Mouse (Mus musculus) limb, embryonic 14.5 days (tissue): ENCODE results near the gene Clcnka. TPM values are rescaled to one million over a fixed set of nuclear protein-coding genes. Genes with fewer than 3 reads are reported as not detected.

Experiments
- ATAC-seq: fragments of 200-750 bp; cut with Nextera tagmentation; 2 replicates; pipeline ENCODE4 v1.8.0; 2017; ENCODE audit warnings: low read depth, moderate number of reproducible peaks, moderate TSS enrichment; ENCODE audit not compliant: low FRiP score
- DNase-seq: peaks from one replicate; pipeline ENCODE4 v3.0.0-alpha.2; 2015; ENCODE audit warnings: low spot score
- H3K27ac ChIP-seq: fragments of 300-500 bp; sonication (generic); replicated peaks from 2 replicates; pipeline ENCODE4 v1.5.1; 2014; ENCODE audit warnings: low read depth, mild to moderate bottlenecking, low read length, moderate library complexity, mixed read lengths
- H3K27me3 ChIP-seq: fragments of 300-500 bp; sonication (generic); 2 replicates; pipeline ENCODE4 v1.6.1; 2014; ENCODE audit warnings: low read length, mixed read lengths; ENCODE audit not compliant: control insufficient read depth, insufficient read depth
- H3K36me3 ChIP-seq: fragments of 300-500 bp; sonication (generic); 2 replicates; pipeline ENCODE4 v1.6.1; 2014; ENCODE audit warnings: mild to moderate bottlenecking, low read length, moderate library complexity, mixed read lengths; ENCODE audit not compliant: control insufficient read depth, insufficient read depth
- H3K4me1 ChIP-seq: fragments of 300-500 bp; sonication (generic); 2 replicates; pipeline ENCODE4 v1.6.1; 2014; ENCODE audit warnings: antibody characterized with exemption, low read length, mixed read lengths; ENCODE audit not compliant: control insufficient read depth, insufficient read depth
- H3K4me2 ChIP-seq: fragments of 300-500 bp; sonication (generic); replicated peaks from 2 replicates; pipeline ENCODE4 v1.6.1; 2014; ENCODE audit warnings: low read depth, mild to moderate bottlenecking, low read length, moderate library complexity; ENCODE audit not compliant: severe bottlenecking
- H3K4me3 ChIP-seq: fragments of 300-500 bp; sonication (generic); replicated peaks from 2 replicates; pipeline ENCODE4 v1.5.1; 2014; ENCODE audit warnings: low read length
- H3K9ac ChIP-seq: fragments of 300-500 bp; sonication (generic); 2 replicates; pipeline ENCODE4 v1.6.1; 2014; ENCODE audit warnings: mild to moderate bottlenecking, low read depth, low read length, moderate library complexity; ENCODE audit not compliant: severe bottlenecking
- H3K9me3 ChIP-seq: fragments of 300-500 bp; sonication (generic); 2 replicates; pipeline ENCODE4 v1.6.1; 2016; ENCODE audit warnings: low read length; ENCODE audit not compliant: control insufficient read depth
- POLR2A ChIP-seq: fragments of 200-500 bp; IDR thresholded peaks from 2 replicates; pipeline ENCODE4 v1.8.0; 2012; ENCODE audit warnings: inconsistent platforms, mild to moderate bottlenecking, moderate library complexity, borderline replicate concordance; ENCODE audit not compliant: insufficient read depth, insufficient read length; ENCODE audit errors: extremely low read depth
- WGBS: fragments of 180-500 bp; shearing (Covaris S2); extraction: QIAGEN DNeasy Blood & Tissue Kit; methylation state at CpG from one replicate; pipeline ENCODE4 v1.1.7; 2014; 5-methylcytosine and 5-hydroxymethylcytosine counted together
- polyA plus RNA-seq, 2 experiments: library from polyadenylated mRNA; depleted of rRNA in 1 of 2; stranded (reverse) in 1 of 2; unstranded in 1 of 2; fragments of >200 nt; fragmentation: Nextera tagmentation in 1 of 2; extraction: Ambion mirVana in 1 of 2; gene quantifications; 2 replicates each; pipeline versions ENCODE4 v1.2.1 to v1.2.3; 2012 to 2014

The Clcnka gene
- polyA plus RNA-seq, 2 experiments = 0.61 to 0.75 TPM

DNA sequence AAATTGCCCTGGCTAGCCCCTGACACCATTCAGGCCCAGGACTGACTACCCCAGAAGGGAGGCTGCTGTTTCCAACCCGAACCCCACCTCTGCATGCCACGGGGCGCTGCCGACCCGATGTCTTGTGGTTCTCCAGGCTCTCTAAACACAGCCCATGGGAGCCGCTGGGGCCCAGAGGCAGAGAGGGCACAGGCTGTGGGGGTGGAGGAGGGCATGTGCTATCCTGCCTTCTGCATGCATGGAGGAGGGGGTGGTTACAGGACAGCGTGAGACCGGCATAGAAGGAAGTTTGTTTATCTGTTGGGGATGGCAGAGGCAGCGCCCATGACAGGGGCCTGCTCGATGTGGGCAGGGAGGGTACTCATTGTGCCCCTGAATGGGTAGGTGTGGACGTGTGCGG, 48.5 kb downstream of the Clcnka start:
- H3K36me3 ChIP-seq = no peaks in the 10 kb centered on the region
- no peak overlapping the region for H3K9ac ChIP-seq
- H3K4me2 ChIP-seq = no peak overlapping the region
- WGBS = 80% methylated on average over 12 of the region's 12 CpGs
- H3K27me3 ChIP-seq = no peaks in the 10 kb centered on the region
- H3K4me1 ChIP-seq = peaks cover 4% of the 10 kb centered on the region; the same call in 1 of the 2 replicates
- no peak overlapping the region for H3K27ac ChIP-seq
- no peak overlapping the region for H3K4me3 ChIP-seq
- ATAC-seq (no peak), DNase-seq (no peak)
- no peaks in the 10 kb centered on the region for H3K9me3 ChIP-seq
- no peak for TF ChIP-seq POLR2A

DNA sequence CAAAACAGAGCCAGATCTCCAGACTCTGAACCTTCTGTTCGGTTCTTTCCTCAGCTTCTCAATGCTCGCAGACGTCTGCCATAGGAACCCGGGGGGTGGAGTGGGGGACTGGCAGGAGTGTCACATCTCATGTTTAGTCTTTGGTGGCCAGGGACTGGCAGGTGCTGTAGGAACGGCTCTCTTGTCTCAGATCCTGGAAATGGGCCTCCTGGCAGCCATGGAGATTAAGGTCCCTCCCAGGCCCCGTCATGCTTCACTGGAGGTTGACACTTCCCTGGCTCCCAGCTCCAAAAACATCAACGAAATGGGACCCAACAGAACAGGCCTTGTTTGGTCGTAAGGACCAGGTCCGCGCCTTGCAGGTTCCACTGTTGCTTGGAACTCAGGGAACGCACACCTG, 49.9 kb downstream of the Clcnka start:
- Histone ChIP-seq H3K9me3 (no peaks in the 10 kb centered on the region), H3K4me1 (peaks cover 4% of the 10 kb centered on the region; the same call in 1 of the 2 replicates), H3K36me3 (no peaks in the 10 kb centered on the region), H3K4me3 (no peak overlapping the region), H3K4me2 (no peak overlapping the region), H3K27me3 (no peaks in the 10 kb centered on the region), H3K27ac (no peak overlapping the region), H3K9ac (no peak overlapping the region)
- 64% methylated on average over 11 of the region's 11 CpGs for WGBS
- ATAC-seq (no peak), DNase-seq (no peak)
- TF ChIP-seq POLR2A = no peak

DNA sequence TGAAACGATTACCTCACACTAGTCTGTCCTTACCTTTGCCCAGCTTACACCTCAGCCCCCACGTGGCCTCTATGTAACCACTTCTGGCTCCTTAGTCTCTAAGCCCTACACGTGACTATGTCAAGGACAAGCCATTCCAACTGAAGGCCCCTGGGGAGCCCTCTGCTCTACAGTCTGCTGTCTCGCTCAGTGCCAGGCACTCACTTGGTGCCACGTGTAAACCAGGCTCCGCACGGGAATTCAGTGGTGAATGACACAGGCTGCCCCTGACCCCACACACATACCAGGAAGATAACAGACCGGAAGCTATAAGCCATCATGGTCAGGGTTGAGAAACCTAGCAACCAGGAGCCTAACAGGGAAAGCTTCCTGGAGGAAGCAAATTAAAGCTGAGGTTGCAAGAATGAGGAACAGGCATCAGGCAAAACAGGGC, 51.1 kb downstream of the Clcnka start:
- H3K36me3 ChIP-seq = no peaks in the 10 kb centered on the region
- no peak for TF ChIP-seq POLR2A
- no peak overlapping the region for H3K9ac ChIP-seq
- no peak overlapping the region for H3K4me3 ChIP-seq
- H3K27ac ChIP-seq = no peak overlapping the region
- H3K9me3 ChIP-seq = no peaks in the 10 kb centered on the region
- WGBS = 54% methylated on average over 8 of the region's 8 CpGs
- ATAC-seq (no peak), DNase-seq (no peak)
- no peak overlapping the region for H3K4me2 ChIP-seq
- peaks cover 4% of the 10 kb centered on the region; the same call in 1 of the 2 replicates for H3K4me1 ChIP-seq
- H3K27me3 ChIP-seq = no peaks in the 10 kb centered on the region

DNA sequence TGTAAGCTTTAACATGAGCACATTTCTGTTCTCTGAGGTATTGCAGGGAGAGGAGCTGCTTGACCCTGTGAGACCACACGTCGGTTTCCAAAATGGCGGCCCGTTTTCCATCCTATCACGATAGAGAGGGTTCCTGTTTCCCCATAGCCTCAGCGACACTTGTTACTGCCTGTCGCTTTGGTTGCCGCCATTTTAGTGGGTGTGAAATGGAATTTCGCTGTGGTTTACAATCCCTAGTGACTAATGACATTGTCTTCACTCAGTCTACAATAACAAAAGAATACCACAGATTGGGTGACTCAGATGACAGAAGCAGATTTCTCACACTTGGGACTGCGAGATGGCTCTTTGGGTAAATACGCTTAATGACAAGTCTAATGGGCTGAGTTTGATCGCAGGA, 53.3 kb downstream of the Clcnka start:
- H3K27me3 ChIP-seq = no peaks in the 10 kb centered on the region
- peaks cover 4% of the 10 kb centered on the region; the same call in 1 of the 2 replicates for H3K4me1 ChIP-seq
- no peaks in the 10 kb centered on the region for H3K9me3 ChIP-seq
- H3K9ac ChIP-seq = no peak overlapping the region
- no peak for ATAC-seq
- no peak overlapping the region for H3K4me3 ChIP-seq
- TF ChIP-seq POLR2A = no peak
- no peaks in the 10 kb centered on the region for H3K36me3 ChIP-seq
- H3K27ac ChIP-seq = no peak overlapping the region
- no peak for DNase-seq
- no peak overlapping the region for H3K4me2 ChIP-seq
- 86% methylated on average over 12 of the region's 12 CpGs for WGBS

DNA sequence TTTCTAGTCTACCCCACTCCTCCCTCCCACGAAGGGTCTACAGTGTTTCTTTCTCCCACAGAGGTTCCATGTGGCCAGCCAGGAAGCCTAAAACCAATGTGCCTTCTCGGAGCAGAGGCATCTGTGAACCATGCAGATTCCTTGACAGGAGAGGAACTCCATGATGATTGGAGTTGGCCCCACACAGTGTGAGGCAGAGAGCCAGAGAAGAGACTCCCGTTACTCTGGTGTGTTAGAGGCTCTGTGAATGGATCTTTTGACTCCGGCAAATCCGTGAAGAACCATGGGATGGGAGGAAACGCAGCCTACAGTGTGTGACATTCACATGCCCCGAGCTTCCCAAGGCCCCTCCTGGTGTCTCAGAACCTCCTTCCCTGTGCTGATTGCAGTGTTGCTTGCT, 55.0 kb downstream of the Clcnka start:
- H3K27ac ChIP-seq = no peak overlapping the region
- no peak for DNase-seq

DNA sequence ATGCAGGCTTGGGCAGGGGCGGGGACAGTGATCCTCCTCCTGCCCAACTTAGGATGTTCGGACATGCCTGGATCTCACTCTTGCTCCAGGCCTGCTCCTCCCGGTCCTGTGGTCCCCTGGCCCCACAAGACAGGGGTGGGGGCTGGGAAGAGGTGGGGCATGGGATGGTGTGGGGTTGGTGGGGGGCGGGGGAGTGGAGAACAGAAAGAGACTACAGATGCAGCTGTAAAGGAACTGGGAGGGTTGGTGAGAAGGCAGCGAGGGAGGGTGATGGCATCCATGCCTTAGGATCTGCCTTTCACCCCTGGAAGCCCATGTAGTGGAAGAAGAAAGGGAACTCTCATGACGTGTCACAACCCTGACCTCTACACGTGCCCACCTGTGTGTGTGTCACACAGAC, 57.0 kb downstream of the Clcnka start:
- H3K4me1 ChIP-seq = peaks cover 15% of the 10 kb centered on the region
- H3K27me3 ChIP-seq = no peaks in the 10 kb centered on the region
- TF ChIP-seq POLR2A = no peak
- no peak overlapping the region for H3K27ac ChIP-seq
- DNase-seq (no peak), ATAC-seq (no peak)
- H3K4me2 ChIP-seq = no peak overlapping the region
- H3K9ac ChIP-seq = no peak overlapping the region
- no peaks in the 10 kb centered on the region for H3K36me3 ChIP-seq
- H3K9me3 ChIP-seq = no peaks in the 10 kb centered on the region
- no peak overlapping the region for H3K4me3 ChIP-seq
- WGBS = 60% methylated on average over 7 of the region's 7 CpGs

More for the DNA sequence above, 55.0 kb downstream of the Clcnka start:
- peaks cover 10% of the 10 kb centered on the region for H3K4me1 ChIP-seq
- no peaks in the 10 kb centered on the region for H3K9me3 ChIP-seq
- no peak overlapping the region for H3K4me2 ChIP-seq
- no peak for ATAC-seq
- 74% methylated on average over 7 of the region's 7 CpGs for WGBS
- TF ChIP-seq POLR2A = no peak
- H3K9ac ChIP-seq = no peak overlapping the region
- no peak overlapping the region for H3K4me3 ChIP-seq
- no peaks in the 10 kb centered on the region for H3K36me3 ChIP-seq
- H3K27me3 ChIP-seq = no peaks in the 10 kb centered on the region
